Mouse (Mus musculus): ENCODE data around the gene Jund.

The Jund gene

GRCm38 (mm10) chr8:70674716-70675115, 24.0 kb upstream of the Jund start:
- DNase-seq (ENCODE audit: low read depth), result peak; percentile 48

- peak; percentile 79 for DNase-seq (ENCODE audit: low read depth)
Measured at GRCm38 (mm10) chr8:70675336-70675735, 23.4 kb upstream of the Jund start.

GRCm38 (mm10) chr8:70677451-70678080, 21.2 kb upstream of the Jund start:
- DNase-seq (ENCODE audit: low read depth), result no peak

- DNase-seq (ENCODE audit: low read depth), result no peak
Measured at GRCm38 (mm10) chr8:70678679-70679078, 20.1 kb upstream of the Jund start.

- DNase-seq (ENCODE audit: low read depth), result peak; percentile 33
Measured at GRCm38 (mm10) chr8:70679404-70679803, 19.3 kb upstream of the Jund start.

GRCm38 (mm10) chr8:70680039-70680438, 18.7 kb upstream of the Jund start:
- no peak for DNase-seq (ENCODE audit: low read depth)

- no peak for DNase-seq (ENCODE audit: low read depth)
Measured at GRCm38 (mm10) chr8:70681410-70681809, 17.3 kb upstream of the Jund start.

- DNase-seq (ENCODE audit: low read depth), result peak; percentile 65
Measured at GRCm38 (mm10) chr8:70682193-70682592, 16.6 kb upstream of the Jund start.

- DNase-seq (ENCODE audit: low read depth), result peak; percentile 62
Measured at GRCm38 (mm10) chr8:70682692-70683091, 16.1 kb upstream of the Jund start.

GRCm38 (mm10) chr8:70684291-70684690, 14.5 kb upstream of the Jund start:
- DNase-seq (ENCODE audit: low read depth), result no peak

GRCm38 (mm10) chr8:70687576-70687975, 11.2 kb upstream of the Jund start:
- no peak for DNase-seq (ENCODE audit: low read depth)

- no peak for DNase-seq (ENCODE audit: low read depth)
Measured at GRCm38 (mm10) chr8:70688136-70688535, 10.6 kb upstream of the Jund start.

GRCm38 (mm10) chr8:70689892-70690390, 8.8 kb upstream of the Jund start:
- DNase-seq (ENCODE audit: low read depth), result no peak

- DNase-seq (ENCODE audit: low read depth), result no peak
Measured at GRCm38 (mm10) chr8:70691230-70691629, 7.5 kb upstream of the Jund start.

- no peak for DNase-seq (ENCODE audit: low read depth)
Measured at GRCm38 (mm10) chr8:70691727-70692231, 7.0 kb upstream of the Jund start.

GRCm38 (mm10) chr8:70693636-70694035, 5.1 kb upstream of the Jund start:
- no peak for DNase-seq (ENCODE audit: low read depth)

GRCm38 (mm10) chr8:70695318-70696018, 3.3 kb upstream of the Jund start:
- DNase-seq (ENCODE audit: low read depth), result peak; percentile 91

- peak; percentile 87 for DNase-seq (ENCODE audit: low read depth)
Measured at GRCm38 (mm10) chr8:70696019-70696885, 2.5 kb upstream of the Jund start.

- DNase-seq (ENCODE audit: low read depth), result no peak
Measured at GRCm38 (mm10) chr8:70696946-70697345, 1.8 kb upstream of the Jund start.

- no peak for DNase-seq (ENCODE audit: low read depth)
Measured at GRCm38 (mm10) chr8:70697366-70698250, 1.1 kb upstream of the Jund start.

- peak; percentile 65 for DNase-seq (ENCODE audit: low read depth)
Measured at GRCm38 (mm10) chr8:70699116-70699833, 526 bp downstream of the Jund start.

All from 416B (cell line).